Mouse (Mus musculus) lung, embryonic 16.5 days (tissue): ENCODE data around the gene Glce. TPM values are rescaled to one million over a fixed set of nuclear protein-coding genes. Genes with fewer than 3 reads are reported as not detected.
A peak's percentile ranks its signal among the peaks of the same experiment; 100 is the strongest.

Experiments used
- ATAC-seq: fragments of 200-750 bp; cut with Nextera tagmentation; 2 replicates; pipeline ENCODE4 v1.8.0; 2017; ENCODE audit warnings: low read depth, mild to moderate bottlenecking, moderate library complexity
- H3K27ac ChIP-seq: fragments of 300-500 bp; sonication (generic); 2 replicates; pipeline ENCODE4 v1.5.1; 2014; ENCODE audit warnings: mild to moderate bottlenecking, control low read depth, low read length
- H3K27me3 ChIP-seq: fragments of 300-500 bp; sonication (generic); 2 replicates; pipeline ENCODE4 v1.6.1; 2014; ENCODE audit warnings: low read depth, low read length, mixed read lengths; ENCODE audit not compliant: control insufficient read depth, insufficient read depth
- H3K36me3 ChIP-seq: fragments of 300-500 bp; sonication (generic); 2 replicates; pipeline ENCODE4 v1.6.1; 2014; ENCODE audit warnings: low read length; ENCODE audit not compliant: control insufficient read depth, insufficient read depth
- H3K4me1 ChIP-seq: fragments of 300-500 bp; sonication (generic); replicated peaks from 2 replicates; pipeline ENCODE4 v1.6.1; 2014; ENCODE audit warnings: low read length, mixed read lengths; ENCODE audit not compliant: control insufficient read depth, insufficient read depth
- H3K4me2 ChIP-seq: fragments of 300-500 bp; sonication (generic); 2 replicates; pipeline ENCODE4 v1.6.1; 2014; ENCODE audit warnings: low read depth, low read length, control low read depth
- H3K4me3 ChIP-seq: fragments of 300-500 bp; sonication (generic); 2 replicates; pipeline ENCODE4 v1.5.1; 2014; ENCODE audit warnings: mild to moderate bottlenecking, low read length, control low read depth
- H3K9ac ChIP-seq: fragments of 300-500 bp; sonication (generic); 2 replicates; pipeline ENCODE4 v1.6.1; 2014; ENCODE audit warnings: low read length, control low read depth
- H3K9me3 ChIP-seq: fragments of 300-500 bp; sonication (generic); 2 replicates; pipeline ENCODE4 v1.6.1; 2016; ENCODE audit warnings: low read length; ENCODE audit not compliant: control insufficient read depth
- WGBS: fragments of 180-500 bp; shearing (Covaris S2); extraction: QIAGEN DNeasy Blood & Tissue Kit; methylation state at CpG from one replicate; pipeline ENCODE4 v1.1.7; 2014; 5-methylcytosine and 5-hydroxymethylcytosine counted together
- polyA plus RNA-seq: library from polyadenylated mRNA; unstranded; fragments of >200 nt; fragmentation: Nextera tagmentation; extraction: Ambion mirVana; gene quantifications from 2 replicates; pipeline ENCODE4 v1.2.1, GENCODE M21; 2015

Gene Glce
- polyA plus RNA-seq, 1 experiment from 2014 or later = 20.7 TPM

DNA sequence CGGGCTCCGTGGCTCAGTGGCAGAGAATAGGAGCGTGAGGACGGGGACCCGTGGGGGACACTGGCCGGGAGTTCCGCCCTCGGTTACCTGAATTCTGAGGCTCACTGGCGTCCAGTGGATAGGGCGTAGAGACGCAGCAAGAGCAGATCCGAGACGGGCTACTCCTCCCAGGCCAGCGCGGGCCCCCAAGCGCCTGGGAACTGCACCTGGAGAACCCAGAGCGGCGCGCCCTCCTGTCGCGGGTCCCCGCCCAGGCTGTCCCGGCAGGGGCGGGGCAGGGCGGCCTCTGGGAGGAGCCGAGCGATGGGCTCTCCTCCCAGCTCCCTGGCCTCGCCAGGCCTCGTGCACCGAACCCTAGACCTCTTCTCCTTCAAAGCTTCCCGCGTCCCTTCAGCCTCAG lies 95.9 kb downstream of the Glce start, which contains the start of gene Paqr5:
TSS of gene Paqr5 (minus strand) at position 257 of the 400 bp plus-strand sequence.
- H3K27me3 ChIP-seq = peaks cover 3% of the 10 kb centered on the region; the same call in 1 of the 2 replicates
- under 1% methylated on average over 23 of the region's 32 CpGs for WGBS
- H3K9me3 ChIP-seq = no peaks in the 10 kb centered on the region
- H3K4me2 ChIP-seq = peak within 1 kb of the TSS; percentile 69
- no peaks in the 10 kb centered on the region for H3K36me3 ChIP-seq
- 0 out of 2 replicates have a peak, but pooled peaks cover 2% of the 10 kb centered on the region for H3K4me1 ChIP-seq
- no peak within 1 kb of the TSS for H3K27ac ChIP-seq
- peak; percentile 94 for ATAC-seq
- peak within 1 kb of the TSS; percentile 45 for H3K4me3 ChIP-seq
- H3K9ac ChIP-seq = peak within 1 kb of the TSS; percentile 25

DNA sequence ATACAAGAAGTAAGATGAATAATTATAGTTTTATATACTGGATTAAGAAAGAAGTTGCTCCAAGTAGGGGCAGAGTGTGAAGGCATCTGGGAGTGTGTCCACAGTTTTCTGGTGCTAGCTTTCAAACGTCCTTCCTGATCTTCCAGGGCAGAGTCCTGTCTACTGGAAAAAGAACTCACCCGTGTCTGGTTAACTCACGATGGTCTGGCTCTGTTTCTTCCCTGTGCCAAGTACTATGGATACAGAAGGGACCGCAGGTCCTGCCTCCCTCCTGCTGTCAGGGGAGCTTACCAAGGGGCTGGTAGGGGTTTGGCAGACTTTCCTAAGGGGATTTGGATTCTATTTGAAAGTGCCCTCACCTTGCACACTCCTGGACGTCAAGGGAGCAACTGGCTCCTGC lies 97.4 kb downstream of the Glce start:
- no peaks in the 10 kb centered on the region for H3K9me3 ChIP-seq
- peaks cover 3% of the 10 kb centered on the region; the same call in 1 of the 2 replicates for H3K27me3 ChIP-seq
- ATAC-seq = no peak
- 48% methylated on average over 5 of the region's 5 CpGs for WGBS
- no peak overlapping the region for H3K27ac ChIP-seq
- 0 out of 2 replicates have a peak, but pooled peaks cover 2% of the 10 kb centered on the region for H3K4me1 ChIP-seq
- H3K4me3 ChIP-seq = no peak overlapping the region
- H3K36me3 ChIP-seq = no peaks in the 10 kb centered on the region
- H3K9ac ChIP-seq = no peak overlapping the region
- no peak overlapping the region for H3K4me2 ChIP-seq

DNA sequence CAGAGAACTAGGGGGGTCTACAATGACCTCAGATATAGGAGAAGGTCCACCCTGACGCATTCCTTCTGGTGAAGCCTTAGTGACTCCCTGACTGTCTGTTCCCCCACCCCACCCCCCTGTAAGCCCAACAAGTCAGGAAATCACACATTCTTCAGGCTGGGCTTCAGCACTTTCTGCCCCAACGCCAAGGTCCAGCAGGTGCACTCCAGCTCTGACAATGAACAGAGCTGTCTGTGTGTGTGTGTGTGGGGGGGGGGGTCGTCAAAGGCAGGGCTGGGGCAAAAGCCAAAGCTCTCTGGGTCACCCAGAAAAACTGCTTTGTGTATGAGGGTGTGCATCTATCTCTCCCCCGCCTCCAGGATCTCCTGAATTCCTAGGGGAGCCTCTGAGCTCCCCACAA lies 98.6 kb downstream of the Glce start:
- 43% methylated on average over 4 of the region's 4 CpGs for WGBS
- Histone ChIP-seq H3K4me2 (no peak overlapping the region), H3K9ac (no peak overlapping the region), H3K9me3 (no peaks in the 10 kb centered on the region), H3K4me1 (0 out of 2 replicates have a peak, but pooled peaks cover 2% of the 10 kb centered on the region), H3K27ac (no peak overlapping the region), H3K4me3 (no peak overlapping the region), H3K36me3 (no peaks in the 10 kb centered on the region), H3K27me3 (peaks cover 3% of the 10 kb centered on the region; the same call in 1 of the 2 replicates)
- ATAC-seq = no peak

DNA sequence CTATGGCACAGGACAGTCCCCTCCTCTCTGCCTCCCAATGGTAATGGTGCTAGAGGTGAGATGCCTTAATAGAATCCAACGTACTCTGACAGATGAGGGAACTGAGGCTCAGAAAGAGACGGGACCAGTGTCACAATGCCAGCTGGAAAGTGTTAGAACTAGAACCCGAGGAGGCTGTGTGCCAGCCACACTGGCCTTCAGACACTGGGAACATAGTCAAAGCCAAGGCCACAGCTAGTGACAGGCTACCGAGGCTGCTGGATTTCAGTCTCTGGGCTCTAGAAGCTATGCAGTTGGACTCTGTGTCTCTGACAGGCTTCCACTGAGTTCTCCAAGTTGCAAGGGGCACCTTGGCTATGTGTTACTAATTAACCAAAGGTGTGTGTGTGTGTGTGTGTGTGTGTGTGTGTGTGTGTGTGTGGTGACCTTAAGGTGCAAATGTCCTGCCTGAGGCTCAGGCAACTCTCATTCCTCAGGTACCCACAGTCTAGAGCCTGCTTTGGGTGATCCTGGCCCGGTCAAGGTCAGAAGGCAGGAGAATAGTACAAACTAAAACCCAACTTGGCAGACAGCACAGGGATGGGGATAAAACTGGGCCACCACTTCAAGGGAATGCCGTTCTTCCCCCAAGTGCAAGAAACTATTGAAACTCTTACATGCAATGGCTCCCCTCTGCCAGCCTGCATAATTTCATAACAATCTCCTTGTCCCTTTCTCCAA lies 99.3 kb downstream of the Glce start:
- WGBS = 64% methylated on average over 6 of the region's 6 CpGs
- Histone ChIP-seq H3K4me2 (no peak overlapping the region), H3K4me3 (no peak overlapping the region)

DNA sequence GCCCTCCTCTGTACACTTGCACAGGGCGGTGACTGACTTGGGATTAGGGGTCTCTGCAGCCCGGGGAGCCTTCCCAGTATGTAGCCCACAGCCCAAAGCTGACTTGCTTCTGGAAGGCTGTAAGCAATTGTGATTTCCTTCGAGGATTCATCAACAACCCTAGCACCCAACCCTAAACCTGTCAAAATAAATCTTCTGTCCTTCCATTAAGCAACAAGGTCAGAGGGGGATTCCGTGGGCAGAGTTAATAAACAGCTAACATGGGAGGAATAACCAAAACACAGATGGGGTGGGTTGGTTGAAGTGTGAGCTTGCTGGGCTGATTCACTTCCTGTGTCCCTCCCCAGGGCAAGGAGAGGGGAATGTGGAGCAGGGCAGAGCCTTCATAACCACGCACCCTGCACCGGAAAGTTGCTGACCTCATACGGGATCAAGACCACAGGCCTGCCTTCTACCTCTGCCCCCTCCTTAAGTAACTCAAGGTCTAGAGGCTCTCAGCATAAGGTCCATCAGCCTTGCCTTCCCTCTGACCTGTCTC lies 100.8 kb downstream of the Glce start:
- ATAC-seq = no peak
- Histone ChIP-seq H3K9ac (no peak overlapping the region), H3K4me1 (0 out of 2 replicates have a peak, but pooled peaks cover 2% of the 10 kb centered on the region), H3K27me3 (peaks cover 3% of the 10 kb centered on the region; the same call in 1 of the 2 replicates), H3K27ac (no peak overlapping the region), H3K4me2 (no peak overlapping the region), H3K9me3 (no peaks in the 10 kb centered on the region), H3K36me3 (no peaks in the 10 kb centered on the region), H3K4me3 (no peak overlapping the region)
- WGBS = 49% methylated on average over 7 of the region's 7 CpGs

More for the DNA sequence above, 99.3 kb downstream of the Glce start:
- Histone ChIP-seq H3K9me3 (no peaks in the 10 kb centered on the region), H3K27me3 (peaks cover 3% of the 10 kb centered on the region; the same call in 1 of the 2 replicates), H3K36me3 (no peaks in the 10 kb centered on the region), H3K9ac (no peak overlapping the region), H3K4me1 (0 out of 2 replicates have a peak, but pooled peaks cover 2% of the 10 kb centered on the region), H3K27ac (no peak overlapping the region)
- ATAC-seq = no peak

DNA sequence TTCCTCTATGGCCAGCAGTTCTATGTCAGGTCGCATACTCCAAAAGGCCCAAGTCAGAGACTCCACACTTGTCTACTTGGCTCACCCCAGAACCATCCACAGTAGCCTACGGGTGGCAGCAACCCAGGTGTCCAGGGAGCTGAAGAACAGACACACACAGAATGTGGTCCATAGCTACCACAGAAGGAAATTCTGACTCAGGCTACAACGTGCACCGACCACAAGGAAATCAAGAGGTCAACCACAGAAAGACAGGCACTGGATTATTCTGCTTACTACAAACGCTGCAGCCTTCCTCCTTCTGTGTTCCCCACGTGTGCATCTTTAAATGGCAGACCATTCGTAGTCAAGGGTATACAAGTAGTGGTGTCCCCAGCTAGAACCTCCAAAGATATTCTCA lies 102.2 kb downstream of the Glce start:
- 0 out of 2 replicates have a peak, but pooled peaks cover 2% of the 10 kb centered on the region for H3K4me1 ChIP-seq
- no peaks in the 10 kb centered on the region for H3K27me3 ChIP-seq
- ATAC-seq = no peak
- H3K27ac ChIP-seq = no peak overlapping the region
- 80% methylated on average over 7 of the region's 7 CpGs for WGBS
- no peak overlapping the region for H3K4me3 ChIP-seq
- no peaks in the 10 kb centered on the region for H3K9me3 ChIP-seq
- H3K36me3 ChIP-seq = no peaks in the 10 kb centered on the region
- H3K4me2 ChIP-seq = no peak overlapping the region
- H3K9ac ChIP-seq = no peak overlapping the region

DNA sequence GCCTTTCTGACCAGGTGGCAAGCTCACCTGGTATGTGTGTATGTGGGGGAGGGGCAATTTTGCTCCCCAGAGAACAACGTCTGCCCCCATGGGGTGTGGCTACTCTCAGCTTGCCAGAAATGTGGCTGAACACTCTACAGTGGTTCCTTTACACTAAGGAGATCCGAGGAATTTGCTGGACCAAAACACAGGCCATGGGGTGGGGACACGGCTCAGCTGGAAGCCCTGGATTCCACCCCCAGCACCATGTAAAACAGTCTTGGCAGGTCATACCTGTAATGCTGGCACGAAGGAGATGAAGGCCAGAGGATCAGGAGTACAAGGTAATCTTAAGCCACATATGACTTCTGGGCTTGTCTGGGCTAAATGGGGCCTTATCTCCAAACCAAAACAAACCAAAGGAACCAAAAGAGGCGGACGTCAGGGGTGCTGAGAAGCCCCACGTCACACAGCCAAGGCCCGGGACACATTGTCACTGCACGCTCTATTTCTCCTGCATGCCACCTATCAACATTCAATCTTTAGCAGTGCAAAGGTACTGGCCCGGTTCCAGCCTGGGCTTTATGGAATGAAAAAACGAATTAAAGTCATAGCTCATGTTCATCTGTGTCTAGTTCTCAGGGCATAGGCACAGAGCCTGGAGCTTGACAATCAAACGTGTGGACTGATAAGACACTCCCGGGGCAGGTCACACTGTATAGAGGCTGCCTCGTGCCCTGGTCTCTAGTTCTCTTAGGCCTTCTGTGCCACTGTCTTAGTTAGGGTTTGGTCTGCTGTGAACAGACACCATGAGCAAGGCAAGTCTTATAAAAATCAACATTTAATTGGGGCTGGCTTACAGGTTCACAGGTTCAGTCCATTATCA lies 104.0 kb downstream of the Glce start:
- ATAC-seq = peak; percentile 29; the same call in 1 of the 2 replicates
- H3K9me3 ChIP-seq = no peaks in the 10 kb centered on the region
- no peak overlapping the region for H3K9ac ChIP-seq
- no peak overlapping the region for H3K27ac ChIP-seq
- WGBS = 42% methylated on average over 14 of the region's 14 CpGs
- no peak overlapping the region for H3K4me2 ChIP-seq
- no peaks in the 10 kb centered on the region for H3K27me3 ChIP-seq
- H3K4me1 ChIP-seq = 0 out of 2 replicates have a peak, but pooled peaks cover 2% of the 10 kb centered on the region
- H3K4me3 ChIP-seq = no peak overlapping the region
- no peaks in the 10 kb centered on the region for H3K36me3 ChIP-seq

DNA sequence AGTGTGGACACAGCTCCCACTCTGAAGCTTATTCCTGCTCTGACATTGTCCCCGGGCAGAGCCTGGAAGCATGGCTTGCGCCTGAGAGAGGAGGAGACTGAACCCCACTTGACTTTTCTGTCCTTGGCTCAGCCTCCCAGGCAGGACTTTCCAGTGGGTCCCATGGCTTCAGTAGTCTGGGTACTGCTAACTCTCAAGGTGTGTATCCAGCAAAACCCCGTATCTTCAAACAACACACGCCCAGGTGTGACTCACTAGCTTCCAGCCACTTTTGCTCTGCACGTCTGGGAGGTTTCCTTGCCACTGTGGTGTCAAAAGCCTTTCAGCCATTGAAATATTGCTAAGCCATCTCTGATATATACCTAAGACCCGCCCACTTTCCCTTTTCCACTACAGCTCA lies 105.1 kb downstream of the Glce start:
- no peak overlapping the region for H3K4me3 ChIP-seq
- no peak overlapping the region for H3K4me2 ChIP-seq
- H3K9ac ChIP-seq = no peak overlapping the region
- no peak for ATAC-seq
- 59% methylated on average over 6 of the region's 6 CpGs for WGBS
- no peaks in the 10 kb centered on the region for H3K27me3 ChIP-seq
- H3K4me1 ChIP-seq = 0 out of 2 replicates have a peak, but pooled peaks cover 2% of the 10 kb centered on the region
- H3K36me3 ChIP-seq = no peaks in the 10 kb centered on the region
- no peaks in the 10 kb centered on the region for H3K9me3 ChIP-seq
- H3K27ac ChIP-seq = no peak overlapping the region

DNA sequence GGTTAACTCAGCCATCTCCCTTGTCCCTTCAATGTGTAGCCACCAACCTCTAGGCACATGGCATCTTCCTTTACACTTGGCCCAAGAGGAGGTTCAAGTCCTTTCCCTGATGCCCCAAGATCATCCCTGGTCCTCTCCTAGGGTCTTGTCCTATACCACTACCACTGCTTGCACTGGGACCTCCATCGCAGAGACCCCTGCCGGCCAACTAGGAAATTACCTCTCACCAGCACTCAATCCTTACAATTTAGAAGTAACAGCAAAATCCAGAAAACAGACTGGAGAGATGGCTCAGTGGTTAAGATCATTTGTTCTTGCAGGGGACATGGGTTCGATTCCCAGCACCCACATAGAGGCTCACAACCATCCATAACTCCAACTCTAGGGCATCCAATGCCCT lies 107.0 kb downstream of the Glce start:
- no peaks in the 10 kb centered on the region for H3K36me3 ChIP-seq
- no peaks in the 10 kb centered on the region for H3K27me3 ChIP-seq
- no peak overlapping the region for H3K4me2 ChIP-seq
- H3K9ac ChIP-seq = no peak overlapping the region
- 53% methylated on average over 3 of the region's 3 CpGs for WGBS
- no peak for ATAC-seq
- H3K4me3 ChIP-seq = no peak overlapping the region
- 0 out of 2 replicates have a peak, but pooled peaks cover 2% of the 10 kb centered on the region for H3K4me1 ChIP-seq
- no peak overlapping the region for H3K27ac ChIP-seq
- no peaks in the 10 kb centered on the region for H3K9me3 ChIP-seq
